Mouse (Mus musculus): ENCODE results near the gene Adh5. TPM values are rescaled to one million over a fixed set of nuclear protein-coding genes. Genes with fewer than 3 reads are reported as not detected.
A peak's percentile ranks its signal among the peaks of the same experiment; 100 is the strongest.
"Not testable (repeated sequence)": the region's sequence is repeated elsewhere in the genome, so short reads cannot be mapped to it uniquely, and the experiment has no call there.

Adh5 gene
- polyA plus RNA-seq, 1 experiment from 2014 or later, result 215 TPM

- not testable (repeated sequence) for H3K4me1 ChIP-seq (replicated peaks; ENCODE audit: control insufficient read depth, insufficient read depth, low read length); H3K27me3 ChIP-seq (ENCODE audit: control insufficient read depth, insufficient read depth, low read depth, low read length); H3K9me3 ChIP-seq (ENCODE audit: control insufficient read depth, low read length); ATAC-seq (ENCODE audit: low read depth); H3K9ac ChIP-seq (ENCODE audit: low read length); H3K27ac ChIP-seq (ENCODE audit: low read length); H3K4me2 ChIP-seq (ENCODE audit: low read depth, low read length); H3K4me3 ChIP-seq (ENCODE audit: low read length)
- 93% methylated on average over 1 of the region's 1 CpGs for WGBS
- H3K36me3 ChIP-seq (ENCODE audit: control insufficient read depth, insufficient read depth, low read length), result peaks cover 51% of the 10 kb centered on the region
Observed at GRCm38 (mm10) chr3:138466656-138467055, 23.8 kb downstream of the Adh5 start.

DNA sequence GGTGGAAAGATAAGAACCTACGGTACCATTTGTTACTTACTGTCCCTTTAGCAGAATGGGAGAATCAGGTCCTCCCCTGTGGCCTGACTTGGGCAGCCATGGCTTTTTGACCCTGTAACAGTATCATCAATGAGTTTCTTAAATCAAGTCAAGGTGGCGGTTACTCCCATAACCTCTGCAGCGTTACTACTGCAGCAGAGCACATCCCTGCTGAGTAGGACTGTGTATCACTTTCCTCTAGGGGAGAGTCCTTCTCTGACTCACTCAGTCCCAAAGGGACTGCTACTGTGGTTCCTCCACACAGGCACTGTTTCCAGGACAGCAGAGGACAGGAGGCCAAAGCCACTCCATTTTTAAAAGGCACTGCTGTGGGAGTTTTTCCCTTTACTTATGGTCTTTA is 28.2 kb downstream of the Adh5 start:
- H3K9ac ChIP-seq (ENCODE audit: low read length), result no peak overlapping the region
- H3K4me1 ChIP-seq (replicated peaks; ENCODE audit: control insufficient read depth, insufficient read depth, low read length), result no peaks in the 10 kb centered on the region
- no peaks in the 10 kb centered on the region for H3K9me3 ChIP-seq (ENCODE audit: control insufficient read depth, low read length)
- H3K4me3 ChIP-seq (ENCODE audit: low read length), result no peak overlapping the region
- H3K4me2 ChIP-seq (ENCODE audit: low read depth, low read length), result no peak overlapping the region
- no peaks in the 10 kb centered on the region for H3K27me3 ChIP-seq (ENCODE audit: control insufficient read depth, insufficient read depth, low read depth, low read length)
- no peak overlapping the region for H3K27ac ChIP-seq (ENCODE audit: low read length)
- peaks cover 30% of the 10 kb centered on the region for H3K36me3 ChIP-seq (ENCODE audit: control insufficient read depth, insufficient read depth, low read length)
- ATAC-seq (ENCODE audit: low read depth), result no peak
- WGBS, result 86% methylated on average over 3 of the region's 3 CpGs

- no peaks in the 10 kb centered on the region for H3K27me3 ChIP-seq (ENCODE audit: control insufficient read depth, insufficient read depth, low read depth, low read length)
- no peak overlapping the region for H3K27ac ChIP-seq (ENCODE audit: low read length)
- no peak for ATAC-seq (ENCODE audit: low read depth)
- no peak overlapping the region for H3K4me2 ChIP-seq (ENCODE audit: low read depth, low read length)
- H3K9me3 ChIP-seq (ENCODE audit: control insufficient read depth, low read length), result no peaks in the 10 kb centered on the region
- peaks cover 17% of the 10 kb centered on the region; the same call in 1 of the 2 replicates for H3K36me3 ChIP-seq (ENCODE audit: control insufficient read depth, insufficient read depth, low read length)
- H3K4me3 ChIP-seq (ENCODE audit: low read length), result no peak overlapping the region
- WGBS, result 92% methylated on average over 8 of the region's 8 CpGs
- peaks cover 3% of the 10 kb centered on the region for H3K4me1 ChIP-seq (replicated peaks; ENCODE audit: control insufficient read depth, insufficient read depth, low read length)
- no peak overlapping the region for H3K9ac ChIP-seq (ENCODE audit: low read length)
Observed at GRCm38 (mm10) chr3:138479489-138479888, 36.6 kb downstream of the Adh5 start.

DNA sequence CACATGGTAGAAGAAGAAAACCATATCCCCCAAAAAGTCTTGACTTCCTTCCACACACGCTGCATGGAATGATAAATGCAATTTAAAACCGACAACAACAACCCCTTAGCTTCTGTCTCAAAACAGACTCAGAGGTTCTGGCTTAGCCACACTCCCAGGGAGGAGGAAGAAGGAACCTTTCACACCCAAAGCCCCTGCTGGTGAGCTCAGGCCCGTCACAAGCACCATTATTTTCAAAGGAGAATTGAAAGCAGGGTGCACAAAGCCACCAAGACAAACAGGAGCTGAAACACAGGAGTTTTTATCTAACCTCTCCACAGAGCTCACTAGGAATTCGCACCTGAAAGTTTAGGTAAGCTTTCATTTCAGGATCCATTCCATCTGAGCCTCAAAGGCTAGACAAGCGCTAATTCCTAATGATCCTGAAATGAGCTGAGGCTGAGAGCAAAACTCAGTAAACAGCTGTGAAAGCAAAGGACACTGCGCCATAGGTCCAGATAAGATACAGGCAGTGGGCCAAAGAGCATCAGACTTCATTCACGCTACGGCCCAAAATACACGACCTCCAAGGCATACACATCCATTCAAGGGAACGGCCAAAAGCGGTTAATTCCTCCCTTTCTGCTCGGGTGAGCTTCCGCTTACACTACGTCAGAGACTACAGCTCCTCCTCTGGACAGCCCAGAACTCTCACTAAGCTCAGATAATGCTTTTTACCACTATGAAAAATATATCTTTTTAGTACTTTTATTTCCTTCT is 38.8 kb downstream of the Adh5 start:
- Histone ChIP-seq H3K4me1 (replicated peaks; ENCODE audit: control insufficient read depth, insufficient read depth, low read length) (peaks cover 3% of the 10 kb centered on the region), H3K9ac (ENCODE audit: low read length) (no peak overlapping the region), H3K36me3 (ENCODE audit: control insufficient read depth, insufficient read depth, low read length) (peaks cover 21% of the 10 kb centered on the region; the same call in 1 of the 2 replicates), H3K4me2 (ENCODE audit: low read depth, low read length) (no peak overlapping the region), H3K9me3 (ENCODE audit: control insufficient read depth, low read length) (no peaks in the 10 kb centered on the region), H3K27ac (ENCODE audit: low read length) (no peak overlapping the region), H3K4me3 (ENCODE audit: low read length) (no peak overlapping the region), H3K27me3 (ENCODE audit: control insufficient read depth, insufficient read depth, low read depth, low read length) (no peaks in the 10 kb centered on the region)
- peak; percentile 87 for ATAC-seq (ENCODE audit: low read depth)
- 49% methylated on average over 14 of the region's 14 CpGs for WGBS

- Histone ChIP-seq H3K36me3 (ENCODE audit: control insufficient read depth, insufficient read depth, low read length) (peaks cover 19% of the 10 kb centered on the region; the same call in 1 of the 2 replicates), H3K9ac (ENCODE audit: low read length) (no peak overlapping the region), H3K27me3 (ENCODE audit: control insufficient read depth, insufficient read depth, low read depth, low read length) (no peaks in the 10 kb centered on the region), H3K4me2 (ENCODE audit: low read depth, low read length) (no peak overlapping the region), H3K27ac (ENCODE audit: low read length) (no peak overlapping the region), H3K4me3 (ENCODE audit: low read length) (no peak overlapping the region), H3K9me3 (ENCODE audit: control insufficient read depth, low read length) (no peaks in the 10 kb centered on the region), H3K4me1 (replicated peaks; ENCODE audit: control insufficient read depth, insufficient read depth, low read length) (peaks cover 13% of the 10 kb centered on the region)
- ATAC-seq (ENCODE audit: low read depth), result no peak
- 68% methylated on average over 2 of the region's 2 CpGs for WGBS
Observed at GRCm38 (mm10) chr3:138483240-138483639, 40.3 kb downstream of the Adh5 start.

- Histone ChIP-seq H3K36me3 (ENCODE audit: control insufficient read depth, insufficient read depth, low read length) (peaks cover 13% of the 10 kb centered on the region; the same call in 1 of the 2 replicates), H3K4me3 (ENCODE audit: low read length) (peak overlapping the region; percentile 89), H3K4me1 (replicated peaks; ENCODE audit: control insufficient read depth, insufficient read depth, low read length) (peaks cover 14% of the 10 kb centered on the region), H3K9ac (ENCODE audit: low read length) (peak overlapping the region; percentile 88), H3K27me3 (ENCODE audit: control insufficient read depth, insufficient read depth, low read depth, low read length) (no peaks in the 10 kb centered on the region), H3K27ac (ENCODE audit: low read length) (peak overlapping the region; percentile 69), H3K4me2 (ENCODE audit: low read depth, low read length) (peak overlapping the region; percentile 83), H3K9me3 (ENCODE audit: control insufficient read depth, low read length) (no peaks in the 10 kb centered on the region)
- ATAC-seq (ENCODE audit: low read depth), result no peak; the same call in 1 of the 2 replicates
- whole genome bisulfite sequencing, result under 1% methylated on average over 43 of the region's 61 CpGs
Observed at GRCm38 (mm10) chr3:138488584-138489326, 45.9 kb downstream of the Adh5 start.

- H3K4me3 ChIP-seq (ENCODE audit: low read length), result peak within 1 kb of the TSS; percentile 89
- H3K27ac ChIP-seq (ENCODE audit: low read length), result peak within 1 kb of the TSS; percentile 69
- no peaks in the 10 kb centered on the region for H3K9me3 ChIP-seq (ENCODE audit: control insufficient read depth, low read length)
- peak within 1 kb of the TSS; percentile 83 for H3K4me2 ChIP-seq (ENCODE audit: low read depth, low read length)
- H3K27me3 ChIP-seq (ENCODE audit: control insufficient read depth, insufficient read depth, low read depth, low read length), result no peaks in the 10 kb centered on the region
- ATAC-seq (ENCODE audit: low read depth), result peak; percentile 99
- H3K9ac ChIP-seq (ENCODE audit: low read length), result peak within 1 kb of the TSS; percentile 88
- H3K4me1 ChIP-seq (replicated peaks; ENCODE audit: control insufficient read depth, insufficient read depth, low read length), result peaks cover 14% of the 10 kb centered on the region
- H3K36me3 ChIP-seq (ENCODE audit: control insufficient read depth, insufficient read depth, low read length), result peaks cover 10% of the 10 kb centered on the region; the same call in 1 of the 2 replicates
- WGBS, result under 1% methylated on average over 40 of the region's 65 CpGs
Observed at GRCm38 (mm10) chr3:138489327-138490033, 46.6 kb downstream of the Adh5 start, which contains the start of gene Metap1. Gene Metap1, minus strand, starts transcription at chr3:138489515.

DNA sequence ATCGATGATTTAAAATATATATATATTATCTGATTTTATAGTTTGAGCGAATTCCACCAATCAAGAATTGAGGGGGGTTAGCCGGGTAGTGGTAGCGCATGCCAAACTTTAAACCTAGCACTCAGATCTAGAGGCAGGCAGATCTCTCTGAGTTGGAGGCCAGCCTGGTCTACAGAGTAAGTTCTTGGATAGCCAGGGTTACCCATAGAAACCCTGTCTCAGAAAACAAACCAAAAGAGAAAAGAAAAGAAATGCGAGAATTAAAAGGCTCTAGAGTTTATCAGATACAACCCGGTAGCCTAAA is 47.1 kb downstream of the Adh5 start:
- no peak for ATAC-seq (ENCODE audit: low read depth)
- H3K36me3 ChIP-seq (ENCODE audit: control insufficient read depth, insufficient read depth, low read length), result peaks cover 5% of the 10 kb centered on the region; the same call in 1 of the 2 replicates

GRCm38 (mm10) chr3:138493668-138494067 is 50.8 kb downstream of the Adh5 start:
- WGBS, result 78% methylated on average over 3 of the region's 3 CpGs

More for the DNA sequence above, 47.1 kb downstream of the Adh5 start:
- WGBS, result 14% methylated on average over 6 of the region's 6 CpGs
- H3K4me3 ChIP-seq (ENCODE audit: low read length), result peak overlapping the region; percentile 89
- no peaks in the 10 kb centered on the region for H3K9me3 ChIP-seq (ENCODE audit: control insufficient read depth, low read length)
- H3K4me1 ChIP-seq (replicated peaks; ENCODE audit: control insufficient read depth, insufficient read depth, low read length), result peaks cover 14% of the 10 kb centered on the region
- H3K4me2 ChIP-seq (ENCODE audit: low read depth, low read length), result peak overlapping the region; percentile 66
- H3K27me3 ChIP-seq (ENCODE audit: control insufficient read depth, insufficient read depth, low read depth, low read length), result no peaks in the 10 kb centered on the region
- 0 out of 2 replicates have a peak overlapping the region, but pooled peaks have one; percentile 27 for H3K27ac ChIP-seq (ENCODE audit: low read length)
- H3K9ac ChIP-seq (ENCODE audit: low read length), result peak overlapping the region; percentile 76

More at GRCm38 (mm10) chr3:138493668-138494067, 50.8 kb downstream of the Adh5 start:
- no peak for ATAC-seq (ENCODE audit: low read depth)
- H3K27me3 ChIP-seq (ENCODE audit: control insufficient read depth, insufficient read depth, low read depth, low read length), result no peaks in the 10 kb centered on the region
- H3K27ac ChIP-seq (ENCODE audit: low read length), result no peak overlapping the region
- H3K4me2 ChIP-seq (ENCODE audit: low read depth, low read length), result no peak overlapping the region
- no peak overlapping the region for H3K9ac ChIP-seq (ENCODE audit: low read length)
- H3K36me3 ChIP-seq (ENCODE audit: control insufficient read depth, insufficient read depth, low read length), result no peaks in the 10 kb centered on the region
- H3K4me1 ChIP-seq (replicated peaks; ENCODE audit: control insufficient read depth, insufficient read depth, low read length), result 0 out of 2 replicates have a peak, but pooled peaks cover 2% of the 10 kb centered on the region
- H3K9me3 ChIP-seq (ENCODE audit: control insufficient read depth, low read length), result no peaks in the 10 kb centered on the region
- H3K4me3 ChIP-seq (ENCODE audit: low read length), result no peak overlapping the region

All from lung, embryonic 16.5 days (tissue).